Mouse (Mus musculus) kidney, postnatal 10 days (tissue): ENCODE results near the gene Poln.

Experiments
- DNase-seq: peaks from one replicate; pipeline ENCODE4 v3.0.0; 2021; ENCODE audit warnings: mixed read lengths

Gene Poln

GRCm38 (mm10) chr5:34097333-34097732 is 71.9 kb downstream of the Poln start:
- DNase-seq: peak; percentile 36

- DNase-seq: no peak
These were observed 76.2 kb downstream of the Poln start for GRCm38 (mm10) chr5:34093021-34093420.

GRCm38 (mm10) chr5:34032520-34032919 is 136.7 kb downstream of the Poln start:
- no peak for DNase-seq

- no peak for DNase-seq
These were observed 138.2 kb downstream of the Poln start for GRCm38 (mm10) chr5:34031022-34031421.

GRCm38 (mm10) chr5:34030101-34030500 is 139.1 kb downstream of the Poln start:
- no peak for DNase-seq

GRCm38 (mm10) chr5:34018968-34019367 is 150.3 kb downstream of the Poln start:
- no peak for DNase-seq

- DNase-seq: no peak
These were observed 154.6 kb downstream of the Poln start for GRCm38 (mm10) chr5:34014652-34015051.

- DNase-seq: no peak
These were observed 161.8 kb downstream of the Poln start for GRCm38 (mm10) chr5:34007392-34007941.

GRCm38 (mm10) chr5:34006832-34007231 is 162.4 kb downstream of the Poln start:
- no peak for DNase-seq

- DNase-seq: no peak
These were observed 164.6 kb downstream of the Poln start for GRCm38 (mm10) chr5:34004618-34005017.

- DNase-seq: no peak
These were observed 166.6 kb downstream of the Poln start for GRCm38 (mm10) chr5:34002636-34003035.

- DNase-seq: no peak
These were observed 167.8 kb downstream of the Poln start for GRCm38 (mm10) chr5:34001401-34001800.

- no peak for DNase-seq
These were observed 168.4 kb downstream of the Poln start for GRCm38 (mm10) chr5:34000809-34001208.

GRCm38 (mm10) chr5:33999466-34000090 is 169.7 kb downstream of the Poln start:
- DNase-seq: peak; percentile 41

GRCm38 (mm10) chr5:33998505-33998877 is 170.8 kb downstream of the Poln start:
- DNase-seq: no peak

GRCm38 (mm10) chr5:33997829-33998504 is 171.3 kb downstream of the Poln start:
- DNase-seq: no peak

- peak; percentile 76 for DNase-seq
These were observed 172.1 kb downstream of the Poln start for GRCm38 (mm10) chr5:33997051-33997741.

GRCm38 (mm10) chr5:33996694-33997045 is 172.6 kb downstream of the Poln start:
- DNase-seq: no peak

- peak; percentile 59 for DNase-seq
These were observed 173.2 kb downstream of the Poln start, which contains the start of gene Nat8l for GRCm38 (mm10) chr5:33995843-33996693. Nat8l (plus strand) TSS chr5:33995984.

GRCm38 (mm10) chr5:33994671-33995625 is 174.3 kb downstream of the Poln start:
- DNase-seq: peak; percentile 67

- DNase-seq: peak; percentile 90
These were observed 185.7 kb downstream of the Poln start, which contains the start of gene Gm1673 for GRCm38 (mm10) chr5:33983309-33984121. Gm1673 (plus strand) TSS chr5:33983433.
